Comparison of ENCODE assay signal across 34 mouse cellular contexts in genomic region chr6:94664000-94664399, GRCm38 (mm10). TPM values are rescaled to one million over a fixed set of nuclear protein-coding genes. Genes with fewer than 3 reads are reported as not detected.
DNase-seq lines count a peak whose midpoint lies in the region; ATAC-seq and TF ChIP-seq lines count a peak whose summit lies in the region.
"Had no signal": no experiment of that assay in that cellular context is flagged by ENCODE, and none has a peak within 500 bp of the region (broad histone marks: within the 10 kb centered on the region; RNA-seq: fewer than 3 reads in every experiment).

No protein-coding gene starts in this region.

- peak; percentile 76 for DNase-seq in kidney, adult 2 months
- no peak for DNase-seq in kidney, adult 11 months
- no peak for DNase-seq in liver, postnatal 0 days
- DNase-seq in liver: no peak
- DNase-seq in kidney, postnatal 10 days: peak; percentile 35
- DNase-seq in lung, adult 18-20 months: no peak
- DNase-seq in frontal cortex, postnatal 14 days (ENCODE audit: low spot score in 2 of 2): no peak
- no peak for DNase-seq in stomach, postnatal 0 days (ENCODE audit: low spot score)
- DNase-seq: adrenal gland, adult 2 months; adrenal gland, postnatal 36 days; cerebellum, adult 2 months; cerebellum, postnatal 14 days; forebrain, postnatal 0 days; gastrocnemius, postnatal 25 days; heart, adult 18-20 months; heart, postnatal 4 days; liver, embryonic 13.5 days; lung, embryonic 14.5 days; lung, postnatal 14 days; retina, postnatal 1 day; right cerebral cortex, postnatal 14 days; thymus, postnatal 14 days had no signal

- peaks cover 43% of the 10 kb centered on the region for H3K4me1 ChIP-seq in kidney, adult 2 months (ENCODE audit: control insufficient read depth, insufficient read depth, low read length)
- H3K4me1 ChIP-seq in liver, postnatal 0 days (ENCODE audit: insufficient read depth): peaks cover 18% of the 10 kb centered on the region
- peaks cover 7% of the 10 kb centered on the region for H3K4me1 ChIP-seq in stomach, postnatal 0 days (replicated peaks; ENCODE audit: control insufficient read depth, insufficient read depth)

- no peak overlapping the region for H3K9ac ChIP-seq in liver, postnatal 0 days (replicated peaks)
- H3K9ac ChIP-seq in stomach, postnatal 0 days (ENCODE audit: low read length): no peak overlapping the region
- H3K9ac ChIP-seq: embryonic facial prominence, embryonic 15.5 days; forebrain, embryonic 12.5 days; forebrain, postnatal 0 days; hindbrain, embryonic 14.5 days; intestine, embryonic 15.5 days; limb, embryonic 12.5 days; liver, embryonic 13.5 days; lung, embryonic 14.5 days; midbrain, embryonic 15.5 days; neural tube, embryonic 15.5 days; stomach, embryonic 15.5 days had no signal

- ATAC-seq in liver, postnatal 0 days: no peak
- ATAC-seq in stomach, postnatal 0 days (ENCODE audit: low FRiP score, low TSS enrichment): no peak
- ATAC-seq: forebrain, postnatal 0 days; intestine, embryonic 15.5 days; midbrain, embryonic 15.5 days had no signal

- TF ChIP-seq POLR2A in kidney, adult 2 months (IDR thresholded peaks at IDR 0.05; ENCODE audit: low read depth, low read length): no peak

- H3K9me3 ChIP-seq in liver, postnatal 0 days (ENCODE audit: low read length): no peaks in the 10 kb centered on the region
- H3K9me3 ChIP-seq in stomach, postnatal 0 days (ENCODE audit: control insufficient read depth, low read length): no peaks in the 10 kb centered on the region
- H3K9me3 ChIP-seq: embryonic facial prominence, embryonic 10.5 days; embryonic facial prominence, embryonic 15.5 days; forebrain, embryonic 12.5 days; intestine, embryonic 15.5 days; limb, embryonic 12.5 days; liver, embryonic 13.5 days; midbrain, embryonic 10.5 days; midbrain, embryonic 15.5 days; neural tube, embryonic 15.5 days; stomach, embryonic 15.5 days had no signal

- TF ChIP-seq CTCF in kidney, adult 2 months (conservative IDR thresholded peaks at IDR 0.05; ENCODE audit: insufficient read depth, insufficient read length, low read depth, low read length): no peak
- no peak for TF ChIP-seq CTCF in liver, postnatal 0 days (IDR thresholded peaks at IDR 0.05; ENCODE audit: low read depth)
- TF ChIP-seq CTCF in stomach, postnatal 0 days (IDR thresholded peaks at IDR 0.05; ENCODE audit: low read depth): no peak

- no peak overlapping the region for H3K4me3 ChIP-seq in kidney, adult 2 months (ENCODE audit: insufficient read depth, low read depth, low read length)
- H3K4me3 ChIP-seq in liver, postnatal 0 days (ENCODE audit: low read depth, low read length): no peak overlapping the region
- H3K4me3 ChIP-seq in stomach, postnatal 0 days (ENCODE audit: low read depth, low read length): no peak overlapping the region
- H3K4me3 ChIP-seq: embryonic facial prominence, embryonic 10.5 days; embryonic facial prominence, embryonic 15.5 days; forebrain, embryonic 12.5 days; intestine, embryonic 15.5 days; left cerebral cortex, adult 2 months; limb, embryonic 12.5 days; liver, embryonic 13.5 days; midbrain, embryonic 10.5 days; midbrain, embryonic 15.5 days; neural tube, embryonic 15.5 days; stomach, embryonic 15.5 days had no signal

- WGBS in kidney, adult 2 months: 44% methylated on average over 6 of the region's 6 CpGs
- 63% methylated on average over 6 of the region's 6 CpGs for WGBS in liver, postnatal 0 days (ENCODE audit: insufficient replicate concordance)
- WGBS in stomach, postnatal 0 days: 57% methylated on average over 6 of the region's 6 CpGs

- H3K27ac ChIP-seq in kidney, adult 2 months (ENCODE audit: insufficient read depth, low read depth, low read length): peak overlapping the region; percentile 32
- H3K27ac ChIP-seq in liver, postnatal 0 days (ENCODE audit: low read depth): 0 out of 2 replicates have a peak overlapping the region, but pooled peaks have one; percentile 7
- no peak overlapping the region for H3K27ac ChIP-seq in stomach, postnatal 0 days (replicated peaks)
- H3K27ac ChIP-seq: embryonic facial prominence, embryonic 10.5 days; embryonic facial prominence, embryonic 15.5 days; forebrain, embryonic 12.5 days; hindbrain, embryonic 14.5 days; intestine, embryonic 15.5 days; left cerebral cortex, adult 2 months; limb, embryonic 12.5 days; liver, embryonic 13.5 days; midbrain, embryonic 10.5 days; midbrain, embryonic 15.5 days; neural tube, embryonic 15.5 days; stomach, embryonic 15.5 days had no signal

- H3K4me2 ChIP-seq in liver, postnatal 0 days (ENCODE audit: low read depth, low read length): no peak overlapping the region
- H3K4me2 ChIP-seq in stomach, postnatal 0 days (replicated peaks; ENCODE audit: low read depth): no peak overlapping the region
- H3K4me2 ChIP-seq: embryonic facial prominence, embryonic 15.5 days; forebrain, embryonic 12.5 days; heart, embryonic 11.5 days; hindbrain, embryonic 14.5 days; intestine, embryonic 15.5 days; limb, embryonic 12.5 days; liver, embryonic 13.5 days; lung, embryonic 14.5 days; midbrain, embryonic 15.5 days; neural tube, embryonic 15.5 days; stomach, embryonic 15.5 days had no signal

- TF ChIP-seq EP300 in liver, postnatal 0 days (IDR thresholded peaks at IDR 0.05; ENCODE audit: low read depth): no peak
- TF ChIP-seq EP300 in stomach, postnatal 0 days (optimal IDR thresholded peaks at IDR 0.05): no peak

- H3K36me3 ChIP-seq in kidney, adult 2 months (ENCODE audit: control insufficient read depth, insufficient read depth, low read length): no peaks in the 10 kb centered on the region
- no peaks in the 10 kb centered on the region for H3K36me3 ChIP-seq in liver, postnatal 0 days (replicated peaks; ENCODE audit: insufficient read depth, low read length)
- peaks cover 4% of the 10 kb centered on the region for H3K36me3 ChIP-seq in stomach, postnatal 0 days (ENCODE audit: control insufficient read depth, insufficient read depth, low read length)
- H3K36me3 ChIP-seq: liver, embryonic 13.5 days; midbrain, embryonic 15.5 days; neural tube, embryonic 15.5 days had no signal

- no peaks in the 10 kb centered on the region for H3K27me3 ChIP-seq in kidney, adult 2 months (replicated peaks; ENCODE audit: control insufficient read depth, insufficient read depth, low read length)
- H3K27me3 ChIP-seq in liver, postnatal 0 days (ENCODE audit: insufficient read depth, low read length): no peaks in the 10 kb centered on the region
- no peaks in the 10 kb centered on the region for H3K27me3 ChIP-seq in stomach, postnatal 0 days (ENCODE audit: control insufficient read depth, insufficient read depth, low read length)
- H3K27me3 ChIP-seq: embryonic facial prominence, embryonic 15.5 days; forebrain, embryonic 12.5 days; intestine, embryonic 15.5 days; limb, embryonic 12.5 days; liver, embryonic 13.5 days; midbrain, embryonic 15.5 days; neural tube, embryonic 15.5 days; stomach, embryonic 15.5 days had no signal

RNA-seq across cellular contexts. Expression of gene Lrig1, which starts 36.0 kb away (rescaled TPM):
- polyA plus RNA-seq in kidney, adult 2 months (2012; rRNA removed): 12.1 and 14.1 TPM in 2 replicates
- polyA plus RNA-seq in liver, postnatal 0 days (2015; fragmentation: Nextera tagmentation; extraction: Ambion mirVana): 2.5 and 2.9 TPM in 2 replicates
- polyA plus RNA-seq in stomach, postnatal 0 days (2015; fragmentation: Nextera tagmentation; extraction: Ambion mirVana): 15.2 and 19.6 TPM in 2 replicates

Comparison
In these comparisons a context has a peak if more than half of its experiments do, and no peak if none do; other contexts are left out.
1. DNase-seq: peak in kidney, adult 2 months (single experiment) and kidney, postnatal 10 days (single experiment); none in kidney, adult 11 months (single experiment), liver, postnatal 0 days (single experiment), liver (single experiment), lung, adult 18-20 months (0 of 2), frontal cortex, postnatal 14 days (0 of 2) and stomach, postnatal 0 days (single experiment).